Mouse (Mus musculus): Measurements from ENCODE around the gene Ormdl2. TPM values are rescaled to one million over a fixed set of nuclear protein-coding genes. Genes with fewer than 3 reads are reported as not detected.

Gene Ormdl2
- polyA plus RNA-seq, 1 experiment from 2014 or later, result 63.7 TPM

Other genes starting within 250 kb of the Ormdl2 start
- gene Erbb3, start 232.0 kb downstream of the Ormdl2 start, polyA plus RNA-seq (2016; fragmentation: Nextera tagmentation; extraction: Ambion mirVana), result 11.9 and 12.2 TPM in 2 replicates
- 566 and 582 TPM in 2 replicates for gene Rps26, start 194.9 kb downstream of the Ormdl2 start, polyA plus RNA-seq (2016; fragmentation: Nextera tagmentation; extraction: Ambion mirVana)
- 2.9 and 3.5 TPM in 2 replicates for gene Ikzf4, start 175.7 kb downstream of the Ormdl2 start, polyA plus RNA-seq (2016; fragmentation: Nextera tagmentation; extraction: Ambion mirVana)
- 12.9 and 13.5 TPM in 2 replicates for gene Suox, start 147.6 kb downstream of the Ormdl2 start, polyA plus RNA-seq (2016; fragmentation: Nextera tagmentation; extraction: Ambion mirVana)
- 64.4 and 70.4 TPM in 2 replicates for gene Rab5b, start 125.4 kb downstream of the Ormdl2 start, polyA plus RNA-seq (2016; fragmentation: Nextera tagmentation; extraction: Ambion mirVana)
- 8.6 and 17.3 TPM in 2 replicates for gene Pmel, start 117.5 kb downstream of the Ormdl2 start, polyA plus RNA-seq (2016; fragmentation: Nextera tagmentation; extraction: Ambion mirVana)
- 124 and 130 TPM in 2 replicates for gene Cdk2, start 116.6 kb downstream of the Ormdl2 start, polyA plus RNA-seq (2016; fragmentation: Nextera tagmentation; extraction: Ambion mirVana)
- 5.2 and 6.3 TPM in 2 replicates for gene Dgka, start 76.8 kb downstream of the Ormdl2 start, polyA plus RNA-seq (2016; fragmentation: Nextera tagmentation; extraction: Ambion mirVana)
- gene Pym1, start 73.8 kb downstream of the Ormdl2 start, polyA plus RNA-seq (2016; fragmentation: Nextera tagmentation; extraction: Ambion mirVana), result 56.6 and 60.0 TPM in 2 replicates
- 0.26 and 0.30 TPM in 2 replicates for gene Mmp19, start 30.7 kb downstream of the Ormdl2 start, polyA plus RNA-seq (2016; fragmentation: Nextera tagmentation; extraction: Ambion mirVana)
- gene Dnajc14, start 17.6 kb downstream of the Ormdl2 start, polyA plus RNA-seq (2016; fragmentation: Nextera tagmentation; extraction: Ambion mirVana), result 51.9 and 53.7 TPM in 2 replicates
- 16.9 and 17.9 TPM in 2 replicates for gene Tmem198b, start 17.3 kb downstream of the Ormdl2 start, polyA plus RNA-seq (2016; fragmentation: Nextera tagmentation; extraction: Ambion mirVana)
- gene Sarnp, start 4.3 kb downstream of the Ormdl2 start, polyA plus RNA-seq (2016; fragmentation: Nextera tagmentation; extraction: Ambion mirVana), result 259 and 263 TPM in 2 replicates
- gene Gdf11, start 70.1 kb upstream of the Ormdl2 start, polyA plus RNA-seq (2016; fragmentation: Nextera tagmentation; extraction: Ambion mirVana), result 11.8 and 12.0 TPM in 2 replicates
- gene Cd63, start 79.3 kb upstream of the Ormdl2 start, polyA plus RNA-seq (2016; fragmentation: Nextera tagmentation; extraction: Ambion mirVana), result 274 and 319 TPM in 2 replicates
- 11.2 and 11.9 TPM in 2 replicates for gene Rdh5, start 101.2 kb upstream of the Ormdl2 start, polyA plus RNA-seq (2016; fragmentation: Nextera tagmentation; extraction: Ambion mirVana)
- 185 and 186 TPM in 2 replicates for gene Bloc1s1, start 102.4 kb upstream of the Ormdl2 start, polyA plus RNA-seq (2016; fragmentation: Nextera tagmentation; extraction: Ambion mirVana)
- gene Itga7, start 112.2 kb upstream of the Ormdl2 start, polyA plus RNA-seq (2016; fragmentation: Nextera tagmentation; extraction: Ambion mirVana), result 1.8 and 2.7 TPM in 2 replicates
- gene Mettl7b, start 139.3 kb upstream of the Ormdl2 start, polyA plus RNA-seq (2016; fragmentation: Nextera tagmentation; extraction: Ambion mirVana), result not detected in 2 replicates
- gene Olfr9, start 167.8 kb upstream of the Ormdl2 start, polyA plus RNA-seq (2016; fragmentation: Nextera tagmentation; extraction: Ambion mirVana), result not detected in 2 replicates
- gene Olfr763, start 189.1 kb upstream of the Ormdl2 start, polyA plus RNA-seq (2016; fragmentation: Nextera tagmentation; extraction: Ambion mirVana), result not detected in 2 replicates
- gene Olfr764-ps1, start 218.3 kb upstream of the Ormdl2 start, polyA plus RNA-seq (2016; fragmentation: Nextera tagmentation; extraction: Ambion mirVana), result not detected in 2 replicates
- gene Olfr765, start 228.4 kb upstream of the Ormdl2 start, polyA plus RNA-seq (2016; fragmentation: Nextera tagmentation; extraction: Ambion mirVana), result not detected in 2 replicates
- gene Olfr766-ps1, start 247.3 kb upstream of the Ormdl2 start, polyA plus RNA-seq (2016; fragmentation: Nextera tagmentation; extraction: Ambion mirVana), result not detected in 2 replicates

All from embryonic facial prominence, embryonic 10.5 days (tissue).